Mouse (Mus musculus) spleen, adult 2 months (tissue): ENCODE measurements around the gene Alox12.

Source experiments
- CTCF ChIP-seq: fragments of 200-500 bp; IDR thresholded peaks from 2 replicates; pipeline ENCODE4 v1.5.1; 2011; ENCODE audit warnings: mild to moderate bottlenecking, inconsistent platforms; ENCODE audit not compliant: insufficient read depth, insufficient read length, insufficient replicate concordance; ENCODE audit errors: extremely low read depth
- POLR2A ChIP-seq: fragments of 200-500 bp; IDR thresholded peaks from 2 replicates; pipeline ENCODE4 v1.6.1; 2011; ENCODE audit warnings: low read depth, low read length, inconsistent platforms

GRCm38 (mm10) chr11:70250150-70250549 is 5.0 kb downstream of the Alox12 start:
- TF ChIP-seq POLR2A (no peak), CTCF (no peak)
